Mouse (Mus musculus) heart, embryonic 11.5 days (tissue): ENCODE data around the gene Hoxa6. TPM values are rescaled to one million over a fixed set of nuclear protein-coding genes. Genes with fewer than 3 reads are reported as not detected.

Experiments used
- ATAC-seq: fragments of 200-750 bp; cut with Nextera tagmentation; replicated peaks from 2 replicates; pipeline ENCODE4 v1.8.0; 2017; ENCODE audit warnings: moderate library complexity; ENCODE audit not compliant: insufficient number of reproducible peaks, low FRiP score, low TSS enrichment
- H3K27ac ChIP-seq: fragments of 300-500 bp; sonication (generic); 2 replicates; pipeline ENCODE4 v1.5.1; 2014; ENCODE audit warnings: mild to moderate bottlenecking, low read depth, low read length
- H3K27me3 ChIP-seq: fragments of 300-500 bp; sonication (generic); 2 replicates; pipeline ENCODE4 v1.6.1; 2014; ENCODE audit warnings: mild to moderate bottlenecking, low read length, mixed read lengths; ENCODE audit not compliant: control insufficient read depth, insufficient read depth
- H3K36me3 ChIP-seq: fragments of 300-500 bp; sonication (generic); 2 replicates; pipeline ENCODE4 v1.6.1; 2014; ENCODE audit warnings: mild to moderate bottlenecking, low read length, moderate library complexity, mixed read lengths; ENCODE audit not compliant: control insufficient read depth, insufficient read depth
- H3K4me1 ChIP-seq: fragments of 300-500 bp; sonication (generic); 2 replicates; pipeline ENCODE4 v1.6.1; 2014; ENCODE audit warnings: low read length; ENCODE audit not compliant: control insufficient read depth, insufficient read depth
- H3K4me2 ChIP-seq: fragments of 300-500 bp; sonication (generic); 2 replicates; pipeline ENCODE4 v1.6.1; 2014; ENCODE audit warnings: mild to moderate bottlenecking, moderate library complexity
- H3K4me3 ChIP-seq: fragments of 300-500 bp; sonication (generic); 2 replicates; pipeline ENCODE4 v1.5.1; 2014; ENCODE audit warnings: low read depth, low read length
- H3K9ac ChIP-seq: fragments of 300-500 bp; sonication (generic); 2 replicates; pipeline ENCODE4 v1.6.1; 2014; ENCODE audit warnings: mild to moderate bottlenecking, low read depth, low read length, moderate library complexity
- H3K9me3 ChIP-seq: fragments of 300-500 bp; sonication (generic); replicated peaks from 2 replicates; pipeline ENCODE4 v1.6.1; 2016; ENCODE audit warnings: low read length; ENCODE audit not compliant: control insufficient read depth
- WGBS: fragments of 180-500 bp; shearing (Covaris S2); extraction: QIAGEN DNeasy Blood & Tissue Kit; methylation state at CpG from one replicate; pipeline ENCODE4 v1.1.7; 2014; ENCODE audit not compliant: insufficient replicate concordance; 5-methylcytosine and 5-hydroxymethylcytosine counted together
- polyA plus RNA-seq: library from polyadenylated mRNA; unstranded; fragments of >200 nt; fragmentation: Nextera tagmentation; extraction: Ambion mirVana; gene quantifications from 2 replicates; pipeline ENCODE4 v1.2.1, GENCODE M21; 2014

The Hoxa6 gene
- polyA plus RNA-seq = not detected in 2 replicates

DNA sequence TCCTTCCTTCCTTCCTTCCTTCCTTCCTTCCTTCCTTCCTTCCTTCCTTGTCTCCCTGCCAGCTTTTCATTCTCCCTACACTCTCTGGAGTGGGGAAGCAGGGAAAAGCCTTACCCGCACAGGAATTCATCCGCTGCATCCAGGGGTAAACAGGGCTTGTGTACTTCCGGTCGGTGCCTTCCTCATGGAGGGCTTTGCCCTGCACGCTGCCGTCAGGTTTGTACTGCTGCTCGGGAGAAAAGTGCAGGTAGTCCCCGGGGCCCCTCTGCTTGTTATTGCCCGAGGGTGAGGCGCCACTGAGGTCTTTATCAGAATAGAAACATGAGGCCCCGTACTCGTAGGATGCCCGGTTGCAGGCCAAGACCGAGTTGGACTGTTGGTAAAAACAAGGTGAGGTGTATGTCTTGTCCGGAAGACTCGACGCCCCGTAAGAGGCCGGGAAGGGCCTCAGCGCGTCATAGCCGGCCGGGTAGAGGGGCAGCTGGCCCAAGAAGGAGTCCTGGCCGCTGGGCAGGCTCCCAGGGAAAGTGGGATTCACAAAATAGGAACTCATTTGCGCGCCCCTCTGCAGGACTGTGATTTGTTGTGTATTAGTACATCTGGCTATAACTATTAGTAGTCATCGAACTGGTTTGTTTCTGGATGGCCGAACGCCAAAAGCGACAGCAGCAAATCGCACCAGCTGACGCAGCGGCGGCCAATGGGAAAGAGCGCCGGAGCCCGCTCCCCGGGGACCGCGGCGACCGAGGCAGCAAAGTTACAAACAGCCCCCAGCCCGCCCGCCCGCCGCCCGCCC lies at the start of gene Hoxa6:
Gene Hoxa6 (minus strand): TSS at position 651 of the 796 bp plus-strand sequence.
- Histone ChIP-seq H3K4me3 (peak within 1 kb of the TSS; percentile 18; the same call in 1 of the 2 replicates), H3K4me1 (peaks cover 21% of the 10 kb centered on the region), H3K27ac (no peak within 1 kb of the TSS), H3K36me3 (no peaks in the 10 kb centered on the region), H3K9me3 (no peaks in the 10 kb centered on the region), H3K27me3 (peaks cover 99% of the 10 kb centered on the region), H3K9ac (no peak within 1 kb of the TSS), H3K4me2 (peak within 1 kb of the TSS; percentile 45)
- ATAC-seq = no peak
- under 1% methylated on average over 47 of the region's 47 CpGs for WGBS

DNA sequence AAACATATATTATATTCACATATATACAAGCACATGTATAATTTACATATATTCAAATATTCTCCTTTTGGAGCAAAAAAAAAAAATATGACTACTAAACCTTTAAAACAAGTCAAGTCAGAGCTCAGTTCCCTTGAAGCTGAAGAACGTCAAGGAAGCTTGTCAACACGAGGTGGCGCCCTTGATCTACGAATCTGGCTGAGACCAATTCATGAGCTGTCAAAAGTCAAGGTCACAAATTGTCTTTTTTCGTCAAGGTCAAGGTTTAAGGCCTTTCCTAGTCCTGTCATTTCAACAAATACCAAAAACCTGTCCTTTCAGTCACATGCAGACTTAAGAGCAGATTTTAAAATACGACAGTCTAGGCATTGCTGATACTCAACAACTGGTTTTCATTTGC lies 48.4 kb upstream of the Hoxa6 start:
- H3K27ac ChIP-seq = no peak overlapping the region
- no peaks in the 10 kb centered on the region; the same call in 1 of the 2 replicates for H3K4me1 ChIP-seq
- H3K27me3 ChIP-seq = peaks cover 88% of the 10 kb centered on the region
- H3K4me3 ChIP-seq = no peak overlapping the region
- H3K36me3 ChIP-seq = no peaks in the 10 kb centered on the region
- 0% methylated on average over 6 of the region's 6 CpGs for WGBS
- H3K9ac ChIP-seq = no peak overlapping the region
- no peak overlapping the region for H3K4me2 ChIP-seq
- no peak for ATAC-seq
- no peaks in the 10 kb centered on the region for H3K9me3 ChIP-seq

DNA sequence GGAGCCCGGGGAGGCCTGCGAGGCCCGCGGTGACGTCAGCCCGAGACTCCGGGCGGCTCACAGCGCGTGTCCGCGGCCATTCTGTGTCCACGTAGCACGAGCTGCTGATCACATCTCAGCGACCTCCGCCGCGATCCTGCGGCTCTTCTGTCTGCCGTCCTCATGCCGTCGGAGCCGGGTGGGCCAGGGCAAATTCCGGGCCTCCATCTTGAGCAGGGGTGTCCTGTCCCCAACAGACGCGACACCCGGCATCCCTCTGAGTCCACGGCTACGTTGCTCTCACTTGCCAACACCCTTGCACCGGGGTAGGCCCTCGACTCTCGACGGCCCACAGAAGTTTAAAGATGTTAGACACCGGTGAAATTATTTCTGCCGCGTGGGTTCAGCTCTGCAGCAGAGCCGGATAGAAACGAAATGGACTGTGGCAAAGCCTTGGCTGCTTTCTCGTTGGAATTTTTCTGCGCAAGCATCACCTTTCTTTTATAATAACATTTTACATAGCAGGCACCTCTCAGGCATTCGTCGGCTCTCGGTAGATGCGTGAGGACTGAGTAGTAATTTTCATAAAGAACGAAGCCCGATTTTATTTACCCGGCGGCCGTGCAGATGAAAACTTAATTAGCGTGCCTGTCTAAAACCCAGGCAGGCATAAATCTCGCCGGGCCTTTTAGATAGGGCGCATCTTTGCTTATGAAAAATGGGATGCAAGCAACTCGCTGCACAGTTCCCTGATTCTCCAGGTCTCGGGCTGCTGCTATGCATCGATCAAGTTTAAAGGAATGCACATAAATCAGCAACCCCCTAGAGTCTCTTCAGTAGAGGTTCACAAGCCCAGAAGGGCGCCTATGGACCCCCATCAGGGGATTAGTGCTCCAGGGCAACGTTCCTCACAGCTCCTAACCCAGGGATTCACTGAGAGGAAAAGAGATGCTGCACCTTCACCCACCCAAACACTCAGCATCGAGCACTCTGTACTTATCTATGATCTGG lies 45.3 kb upstream of the Hoxa6 start:
- Histone ChIP-seq H3K9ac (no peak overlapping the region), H3K4me3 (0 out of 2 replicates have a peak overlapping the region, but pooled peaks have one; percentile 2), H3K27ac (no peak overlapping the region), H3K36me3 (no peaks in the 10 kb centered on the region), H3K9me3 (no peaks in the 10 kb centered on the region), H3K27me3 (peaks cover 87% of the 10 kb centered on the region), H3K4me2 (peak overlapping the region; percentile 24), H3K4me1 (no peaks in the 10 kb centered on the region)
- ATAC-seq = no peak
- WGBS = 1% methylated on average over 59 of the region's 59 CpGs

DNA sequence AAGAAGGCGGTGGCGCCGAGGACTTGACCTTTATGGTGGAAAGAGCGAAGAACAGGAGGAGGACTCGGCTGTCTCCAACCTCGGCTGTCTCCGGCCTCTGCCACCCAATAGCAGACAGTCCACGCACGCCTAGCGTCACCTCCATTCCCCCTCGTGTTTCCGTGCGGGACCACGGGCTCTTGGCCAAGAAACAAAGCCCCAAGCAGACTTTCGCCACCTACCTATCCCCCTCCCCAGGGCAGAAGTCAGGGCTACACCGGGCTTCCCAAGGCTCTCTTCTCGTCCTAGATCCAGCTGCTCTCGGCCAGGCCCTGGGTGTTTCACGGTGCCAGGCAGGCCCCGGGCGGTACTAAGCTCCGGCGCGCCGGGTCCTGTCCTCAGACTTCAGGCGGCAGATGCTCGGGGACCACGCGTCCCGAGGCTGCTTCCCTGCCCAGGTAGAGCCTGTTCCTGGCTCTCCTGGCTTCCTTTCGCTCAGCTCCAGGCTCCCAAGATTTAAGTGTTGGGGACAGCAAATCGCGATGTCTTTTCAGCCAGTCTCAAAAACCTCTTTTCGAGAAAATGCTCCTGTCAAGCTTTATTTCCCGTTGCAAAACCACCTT lies 44.4 kb upstream of the Hoxa6 start:
- H3K36me3 ChIP-seq = no peaks in the 10 kb centered on the region
- H3K9me3 ChIP-seq = no peaks in the 10 kb centered on the region
- H3K27me3 ChIP-seq = peaks cover 87% of the 10 kb centered on the region
- H3K9ac ChIP-seq = no peak overlapping the region
- peak overlapping the region; percentile 24; the same call in 1 of the 2 replicates for H3K4me2 ChIP-seq
- WGBS = under 1% methylated on average over 34 of the region's 35 CpGs
- H3K4me1 ChIP-seq = no peaks in the 10 kb centered on the region
- no peak overlapping the region for H3K27ac ChIP-seq
- no peak for ATAC-seq
- no peak overlapping the region for H3K4me3 ChIP-seq

DNA sequence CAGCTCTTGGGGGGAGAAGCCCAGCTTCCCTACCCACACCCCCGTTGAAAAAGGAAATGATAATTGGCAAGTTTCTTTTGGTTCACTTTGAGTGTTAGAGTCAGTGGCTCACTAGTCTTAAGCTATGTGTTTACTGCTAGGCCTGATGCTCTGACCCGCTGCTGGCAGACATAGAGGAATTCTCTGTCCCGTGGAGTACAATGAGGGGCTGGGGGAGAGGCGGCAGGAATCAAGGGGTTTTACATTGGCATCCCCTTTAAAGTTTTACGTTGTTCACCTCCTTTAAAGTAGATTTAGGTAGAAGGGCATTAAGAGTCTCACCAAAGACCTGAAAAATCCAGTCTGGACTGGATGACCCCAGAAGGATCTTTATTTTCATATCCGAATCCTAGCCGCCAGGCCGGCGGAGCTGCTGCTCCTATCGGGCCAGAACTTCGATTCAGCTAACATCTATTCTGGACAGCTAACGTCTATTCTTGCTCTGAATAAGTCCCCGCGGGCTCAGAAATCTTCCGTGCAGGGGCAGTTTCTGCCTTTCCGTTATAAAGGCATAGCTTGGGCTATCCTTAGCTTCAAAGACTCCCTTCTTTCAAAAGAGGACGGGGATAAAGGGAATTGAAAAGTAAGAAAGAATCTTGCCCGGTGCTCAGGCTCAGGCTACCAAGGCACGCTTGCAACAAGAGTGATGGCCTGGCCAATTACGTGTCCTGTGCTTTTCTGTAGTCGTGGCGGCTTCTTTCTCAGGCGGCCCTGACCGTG lies 43.7 kb upstream of the Hoxa6 start:
- Histone ChIP-seq H3K27ac (no peak overlapping the region), H3K9me3 (no peaks in the 10 kb centered on the region), H3K4me1 (no peaks in the 10 kb centered on the region), H3K27me3 (peaks cover 87% of the 10 kb centered on the region), H3K4me3 (no peak overlapping the region), H3K36me3 (no peaks in the 10 kb centered on the region), H3K9ac (no peak overlapping the region), H3K4me2 (no peak overlapping the region)
- no peak for ATAC-seq
- WGBS = 1% methylated on average over 24 of the region's 24 CpGs

DNA sequence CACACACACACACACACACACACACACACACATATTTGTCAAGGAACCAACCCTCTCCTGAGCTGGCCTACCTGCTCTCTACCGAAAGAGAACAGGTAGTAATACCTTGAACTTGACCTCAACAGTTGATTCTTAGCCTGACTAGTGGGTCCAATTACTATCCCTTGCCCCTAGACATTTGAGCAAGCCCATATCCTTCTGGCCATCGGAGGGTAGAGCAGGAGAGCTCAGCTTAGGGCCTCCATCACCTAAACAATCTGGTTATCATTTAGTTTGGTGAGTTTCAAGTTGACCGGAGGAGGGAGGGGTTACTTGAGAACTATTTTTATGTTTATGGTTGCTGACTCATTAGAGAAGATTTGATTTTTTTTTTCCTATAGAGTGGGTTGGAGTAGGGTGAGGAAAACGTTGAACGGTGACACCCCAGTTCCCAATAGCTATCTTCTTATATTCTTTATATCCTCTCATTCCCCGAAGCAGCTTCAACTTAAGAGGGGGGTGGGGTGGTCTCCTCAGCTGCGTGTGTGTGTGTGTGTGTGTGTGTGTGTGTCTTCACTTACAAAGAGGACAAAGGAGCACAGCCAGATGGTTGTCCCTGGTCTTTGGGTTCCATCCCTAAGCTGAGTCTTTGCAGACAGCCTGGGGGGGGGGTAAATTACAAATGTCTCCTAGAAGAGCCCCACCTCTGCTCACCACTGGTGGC lies 42.8 kb upstream of the Hoxa6 start:
- H3K4me3 ChIP-seq = no peak overlapping the region
- no peak for ATAC-seq
- peaks cover 89% of the 10 kb centered on the region for H3K27me3 ChIP-seq
- H3K4me2 ChIP-seq = no peak overlapping the region
- no peak overlapping the region for H3K27ac ChIP-seq
- WGBS = 7% methylated on average over 7 of the region's 7 CpGs
- H3K36me3 ChIP-seq = no peaks in the 10 kb centered on the region
- H3K9me3 ChIP-seq = no peaks in the 10 kb centered on the region
- no peak overlapping the region for H3K9ac ChIP-seq
- no peaks in the 10 kb centered on the region; the same call in 1 of the 2 replicates for H3K4me1 ChIP-seq

DNA sequence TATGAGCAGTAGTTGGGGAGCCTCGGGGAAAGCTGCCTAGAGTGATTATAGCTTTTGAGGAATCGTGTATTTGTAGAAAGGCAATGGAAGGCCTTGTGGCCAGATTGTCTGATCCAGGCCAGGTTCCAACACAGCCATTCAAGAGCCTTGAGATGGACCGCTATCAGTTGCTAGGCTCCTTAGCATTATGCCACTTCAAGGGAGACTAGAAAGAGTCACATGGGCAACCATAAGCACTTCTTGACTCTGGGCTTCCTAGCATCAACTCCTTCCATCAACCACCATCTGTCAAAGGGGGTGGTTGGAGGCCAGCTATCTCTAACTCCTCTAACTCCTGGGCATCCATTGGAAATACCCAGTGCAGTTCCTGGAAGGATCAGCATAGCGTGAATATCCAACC lies 41.3 kb upstream of the Hoxa6 start:
- WGBS = 3% methylated on average over 4 of the region's 4 CpGs
- no peaks in the 10 kb centered on the region for H3K9me3 ChIP-seq
- no peak for ATAC-seq
- no peak overlapping the region for H3K27ac ChIP-seq
- no peaks in the 10 kb centered on the region for H3K36me3 ChIP-seq
- H3K27me3 ChIP-seq = peaks cover 91% of the 10 kb centered on the region
- H3K4me3 ChIP-seq = no peak overlapping the region
- H3K4me2 ChIP-seq = no peak overlapping the region
- H3K9ac ChIP-seq = no peak overlapping the region
- H3K4me1 ChIP-seq = peaks cover 5% of the 10 kb centered on the region; the same call in 1 of the 2 replicates
